9 mouse cellular contexts compared by ENCODE assay signal in genomic region chr19:43440112-43440737, GRCm38 (mm10). TPM values are rescaled to one million over a fixed set of nuclear protein-coding genes. Genes with fewer than 3 reads are reported as not detected.
DNase-seq lines count a peak whose midpoint lies in the region; ATAC-seq and TF ChIP-seq lines count a peak whose summit lies in the region.
"Had no signal": no experiment of that assay in that cellular context is flagged by ENCODE, and none has a peak within 500 bp of the region (broad histone marks: within the 10 kb centered on the region; RNA-seq: fewer than 3 reads in every experiment).

Cnnm1 (plus strand) TSS chr19:43440436.

- H3K9me3 ChIP-seq in limb, embryonic 10.5 days (replicated peaks) = no peaks in the 10 kb centered on the region
- H3K9me3 ChIP-seq in neural tube, embryonic 11.5 days (ENCODE audit: control insufficient read depth, low read length) = no peaks in the 10 kb centered on the region

- DNase-seq in heart, adult 11 months = peak; percentile 73
- DNase-seq in heart, adult 9 months (ENCODE audit: low spot score in 2 of 2) = no peak
- peak; percentile 82 to 87 for DNase-seq in cerebellum, postnatal 36 days
- DNase-seq in gastrocnemius, postnatal 10 days = peak; percentile 33
- peak; percentile 80 for DNase-seq in kidney, adult 18-20 months
- DNase-seq in limb, embryonic 10.5 days (ENCODE audit: low spot score) = peak; percentile 84
- DNase-seq in neural tube, embryonic 11.5 days (ENCODE audit: low spot score) = peak; percentile 84
- peak; percentile 74 for DNase-seq in thymus, adult 2 months

- 0 out of 2 replicates have a peak, but pooled peaks cover 2% of the 10 kb centered on the region for H3K36me3 ChIP-seq in limb, embryonic 10.5 days
- no peaks in the 10 kb centered on the region for H3K36me3 ChIP-seq in neural tube, embryonic 11.5 days (ENCODE audit: control insufficient read depth, insufficient read depth, low read length)
- no peaks in the 10 kb centered on the region for H3K36me3 ChIP-seq in thymus, adult 2 months (ENCODE audit: control insufficient read depth, insufficient read depth, low read length)

- peaks cover 22% of the 10 kb centered on the region for H3K4me1 ChIP-seq in limb, embryonic 10.5 days
- H3K4me1 ChIP-seq in neural tube, embryonic 11.5 days (ENCODE audit: control insufficient read depth, insufficient read depth, low read length) = no peaks in the 10 kb centered on the region
- peaks cover 14% of the 10 kb centered on the region for H3K4me1 ChIP-seq in thymus, adult 2 months (replicated peaks; ENCODE audit: control insufficient read depth, insufficient read depth, low read length)

- H3K9ac ChIP-seq in neural tube, embryonic 11.5 days (ENCODE audit: low read length) = peak within 1 kb of the TSS; percentile 63

- peak; percentile 71 for ATAC-seq in neural tube, embryonic 11.5 days (ENCODE audit: insufficient read depth, low FRiP score, low TSS enrichment)

- TF ChIP-seq CTCF in thymus, adult 2 months (IDR thresholded peaks at IDR 0.05; ENCODE audit: borderline replicate concordance, control insufficient read depth, extremely low read depth, insufficient read depth, low read length, poor library complexity) = no peak

- peak within 1 kb of the TSS; percentile 100 for H3K4me2 ChIP-seq in neural tube, embryonic 11.5 days (ENCODE audit: low read depth)

- WGBS in limb, embryonic 10.5 days = 0% methylated on average over 51 of the region's 51 CpGs
- WGBS in neural tube, embryonic 11.5 days = under 1% methylated on average over 46 of the region's 51 CpGs
- WGBS in thymus, adult 2 months = 1% methylated on average over 51 of the region's 51 CpGs

- peaks cover 53% of the 10 kb centered on the region for H3K27me3 ChIP-seq in limb, embryonic 10.5 days (ENCODE audit: low read depth, poor library complexity, severe bottlenecking)
- H3K27me3 ChIP-seq in neural tube, embryonic 11.5 days (ENCODE audit: control insufficient read depth, insufficient read depth, low read length) = peaks cover 30% of the 10 kb centered on the region
- peaks cover 9% of the 10 kb centered on the region; the same call in 1 of the 2 replicates for H3K27me3 ChIP-seq in thymus, adult 2 months (ENCODE audit: control insufficient read depth, insufficient read depth, low read length)

- peak within 1 kb of the TSS; percentile 70 for H3K4me3 ChIP-seq in limb, embryonic 10.5 days
- peak within 1 kb of the TSS; percentile 70 for H3K4me3 ChIP-seq in neural tube, embryonic 11.5 days (ENCODE audit: low read depth, low read length)
- peak within 1 kb of the TSS; percentile 54 for H3K4me3 ChIP-seq in thymus, adult 2 months (ENCODE audit: control insufficient read depth, insufficient read depth, low read length)

- H3K27ac ChIP-seq in limb, embryonic 10.5 days = peak within 1 kb of the TSS; percentile 75
- no peak within 1 kb of the TSS for H3K27ac ChIP-seq in neural tube, embryonic 11.5 days (ENCODE audit: low read depth, low read length)
- H3K27ac ChIP-seq in thymus, adult 2 months (ENCODE audit: control insufficient read depth, insufficient read depth, low read length) = no peak within 1 kb of the TSS

- TF ChIP-seq POLR2A in thymus, adult 2 months (IDR thresholded peaks at IDR 0.05; ENCODE audit: control insufficient read depth, extremely low read depth, insufficient read depth, low read length, poor library complexity) = no peak

RNA-seq across cellular contexts. Expression of gene Cnnm1, which starts in this region (rescaled TPM):
- total RNA-seq in gastrocnemius, postnatal 10 days (2021) = under 1 TPM; 0.28 to 0.29 TPM
- 0.13 and 0.20 TPM in 2 replicates for polyA plus RNA-seq in limb, embryonic 10.5 days (2016; fragmentation: Nextera tagmentation; extraction: Ambion mirVana)
- 0.29 and 0.31 TPM in 2 replicates for polyA plus RNA-seq in neural tube, embryonic 11.5 days (2014; fragmentation: Nextera tagmentation; extraction: Ambion mirVana)
- polyA plus RNA-seq in thymus, adult 2 months (2012; rRNA removed) = 2.4 and 2.9 TPM in 2 replicates
- polyA plus RNA-seq: C2C12 had no signal

Comparison
In these comparisons a context has a peak if more than half of its experiments do, and no peak if none do; other contexts are left out.
1. DNase-seq: peak in heart, adult 11 months (single experiment), cerebellum, postnatal 36 days (2 of 2), kidney, adult 18-20 months (single experiment) and thymus, adult 2 months (single experiment); none in heart, adult 9 months (0 of 2).
2. Peak in DNase-seq in gastrocnemius, postnatal 10 days; RNA of the gene not detected or under 1 TPM.
3. Peak in DNase-seq, H3K4me3 ChIP-seq and H3K27ac ChIP-seq in limb, embryonic 10.5 days; RNA of the gene not detected or under 1 TPM.
4. Peak in DNase-seq, ATAC-seq, H3K4me3 ChIP-seq, H3K9ac ChIP-seq and H3K4me2 ChIP-seq in neural tube, embryonic 11.5 days; RNA of the gene not detected or under 1 TPM.
5. Peak in every context shown above with its lines, with median percentiles within 50 percentile points of each other: H3K4me3 ChIP-seq.